Mouse (Mus musculus): ENCODE measurements at regions not wholly inside any gene's neighbourhood (a gene's known extent, or its start where the extent isn't known, plus 50 kb on each side); places are given as distances from the start of the nearest gene placed in this dataset.

DNA sequence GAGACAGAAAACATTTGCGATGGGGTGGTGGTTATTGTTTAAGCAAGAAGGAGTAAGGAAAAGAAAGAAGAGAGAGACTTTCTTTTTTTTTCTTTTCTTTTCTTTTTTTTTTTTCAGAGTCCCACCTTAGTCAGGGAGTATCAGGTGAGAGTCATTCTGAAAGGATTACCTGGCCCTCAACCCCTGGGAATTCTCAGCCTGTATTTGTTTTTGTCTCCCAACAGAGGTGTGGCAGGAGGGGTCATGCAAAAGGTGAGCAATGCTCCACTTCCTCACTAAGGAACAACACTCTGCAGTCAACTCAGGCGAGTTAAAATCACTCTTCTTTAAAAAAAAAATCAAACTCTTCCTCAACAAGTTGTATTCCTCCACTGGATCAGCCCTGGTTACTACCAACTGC is 236.6 kb downstream of the Ikzf2 start:
- ATAC-seq (ENCODE audit: low FRiP score, low TSS enrichment): no peak
- no peak overlapping the region for H3K27ac ChIP-seq (replicated peaks; ENCODE audit: low read depth, low read length)
- DNase-seq: no peak
- WGBS: 64% methylated on average over 2 of the region's 2 CpGs
- H3K9me3 ChIP-seq (ENCODE audit: control insufficient read depth, low read length): no peaks in the 10 kb centered on the region
- no peaks in the 10 kb centered on the region for H3K36me3 ChIP-seq (ENCODE audit: control insufficient read depth, insufficient read depth, low read length)
- H3K4me2 ChIP-seq (ENCODE audit: low read length): no peak overlapping the region
- H3K27me3 ChIP-seq (ENCODE audit: control insufficient read depth, insufficient read depth, low read length): no peaks in the 10 kb centered on the region
- H3K4me3 ChIP-seq (replicated peaks; ENCODE audit: low read depth, low read length): no peak overlapping the region
- H3K4me1 ChIP-seq (ENCODE audit: control insufficient read depth, insufficient read depth, low read length): no peaks in the 10 kb centered on the region
- no peak overlapping the region for H3K9ac ChIP-seq (replicated peaks; ENCODE audit: low read length)

DNA sequence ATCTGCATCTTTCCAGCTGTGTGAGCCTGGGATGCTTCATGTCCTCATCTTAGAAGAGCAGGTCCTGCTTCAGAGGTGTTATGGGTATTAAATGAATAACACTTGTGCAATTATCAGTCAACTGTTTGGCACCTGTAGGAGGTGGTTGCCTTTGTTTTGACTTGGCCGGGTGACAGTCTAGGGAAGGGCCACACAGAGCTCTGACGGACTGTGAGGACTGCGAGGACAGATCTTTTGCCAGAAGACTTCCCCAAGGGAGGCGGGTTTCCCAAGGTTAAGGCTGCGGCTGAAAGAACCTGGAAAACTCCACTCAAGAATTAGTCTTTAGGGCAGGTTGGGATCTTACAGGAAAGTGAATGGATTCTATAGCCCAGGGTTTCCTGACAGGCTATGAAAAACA is 239.8 kb downstream of the Ikzf2 start:
- no peak overlapping the region for H3K9ac ChIP-seq (replicated peaks; ENCODE audit: low read length)
- no peak overlapping the region for H3K27ac ChIP-seq (replicated peaks; ENCODE audit: low read depth, low read length)
- no peaks in the 10 kb centered on the region for H3K9me3 ChIP-seq (ENCODE audit: control insufficient read depth, low read length)
- H3K27me3 ChIP-seq (ENCODE audit: control insufficient read depth, insufficient read depth, low read length): no peaks in the 10 kb centered on the region
- WGBS: 87% methylated on average over 5 of the region's 5 CpGs
- no peak overlapping the region for H3K4me2 ChIP-seq (ENCODE audit: low read length)
- no peak overlapping the region for H3K4me3 ChIP-seq (replicated peaks; ENCODE audit: low read depth, low read length)
- DNase-seq (no peak), ATAC-seq (ENCODE audit: low FRiP score, low TSS enrichment) (no peak)
- no peaks in the 10 kb centered on the region for H3K4me1 ChIP-seq (ENCODE audit: control insufficient read depth, insufficient read depth, low read length)
- H3K36me3 ChIP-seq (ENCODE audit: control insufficient read depth, insufficient read depth, low read length): no peaks in the 10 kb centered on the region

GRCm38 (mm10) chr1:69444722-69445121 is 242.3 kb downstream of the Ikzf2 start:
- Histone ChIP-seq H3K27me3 (ENCODE audit: control insufficient read depth, insufficient read depth, low read length) (no peaks in the 10 kb centered on the region), H3K9ac (replicated peaks; ENCODE audit: low read length) (no peak overlapping the region), H3K36me3 (ENCODE audit: control insufficient read depth, insufficient read depth, low read length) (no peaks in the 10 kb centered on the region), H3K9me3 (ENCODE audit: control insufficient read depth, low read length) (no peaks in the 10 kb centered on the region), H3K4me2 (ENCODE audit: low read length) (no peak overlapping the region), H3K27ac (replicated peaks; ENCODE audit: low read depth, low read length) (no peak overlapping the region), H3K4me1 (ENCODE audit: control insufficient read depth, insufficient read depth, low read length) (no peaks in the 10 kb centered on the region), H3K4me3 (replicated peaks; ENCODE audit: low read depth, low read length) (no peak overlapping the region)
- no peak for ATAC-seq (ENCODE audit: low FRiP score, low TSS enrichment)
- no peak for DNase-seq
- 72% methylated on average over 4 of the region's 4 CpGs for WGBS

DNA sequence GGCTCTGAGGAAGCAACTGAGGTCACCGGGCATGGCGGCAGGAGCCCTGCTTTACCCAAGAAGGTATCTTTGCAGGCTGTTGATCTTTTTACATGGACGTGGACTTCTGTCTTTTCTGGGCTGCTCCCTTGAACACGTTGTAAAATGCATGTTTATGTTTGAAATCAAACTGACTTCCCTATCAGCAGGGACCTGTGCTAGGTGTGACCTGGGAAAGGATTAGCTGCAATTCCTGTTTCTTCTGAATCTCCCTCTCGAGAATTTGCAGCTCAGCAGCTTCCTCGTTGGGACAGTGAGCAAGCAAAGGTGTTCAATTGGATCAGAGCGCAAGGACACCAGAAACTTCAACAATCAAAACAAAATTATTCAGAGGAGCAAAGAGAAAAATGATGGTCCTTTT is 243.6 kb downstream of the Ikzf2 start:
- WGBS: 70% methylated on average over 7 of the region's 7 CpGs
- Histone ChIP-seq H3K4me1 (ENCODE audit: control insufficient read depth, insufficient read depth, low read length) (no peaks in the 10 kb centered on the region), H3K27ac (replicated peaks; ENCODE audit: low read depth, low read length) (no peak overlapping the region), H3K4me2 (ENCODE audit: low read length) (no peak overlapping the region), H3K9ac (replicated peaks; ENCODE audit: low read length) (no peak overlapping the region), H3K9me3 (ENCODE audit: control insufficient read depth, low read length) (no peaks in the 10 kb centered on the region), H3K27me3 (ENCODE audit: control insufficient read depth, insufficient read depth, low read length) (no peaks in the 10 kb centered on the region), H3K4me3 (replicated peaks; ENCODE audit: low read depth, low read length) (no peak overlapping the region), H3K36me3 (ENCODE audit: control insufficient read depth, insufficient read depth, low read length) (no peaks in the 10 kb centered on the region)
- ATAC-seq (ENCODE audit: low FRiP score, low TSS enrichment) (no peak), DNase-seq (no peak)

GRCm38 (mm10) chr1:69440564-69441334 is 246.3 kb downstream of the Ikzf2 start:
- no peaks in the 10 kb centered on the region for H3K9me3 ChIP-seq (ENCODE audit: control insufficient read depth, low read length)
- H3K27ac ChIP-seq (replicated peaks; ENCODE audit: low read depth, low read length): no peak overlapping the region
- no peaks in the 10 kb centered on the region for H3K4me1 ChIP-seq (ENCODE audit: control insufficient read depth, insufficient read depth, low read length)
- no peak overlapping the region for H3K9ac ChIP-seq (replicated peaks; ENCODE audit: low read length)
- no peak overlapping the region for H3K4me3 ChIP-seq (replicated peaks; ENCODE audit: low read depth, low read length)
- ATAC-seq (ENCODE audit: low FRiP score, low TSS enrichment): no peak
- WGBS: 94% methylated on average over 14 of the region's 14 CpGs
- H3K36me3 ChIP-seq (ENCODE audit: control insufficient read depth, insufficient read depth, low read length): no peaks in the 10 kb centered on the region
- no peaks in the 10 kb centered on the region for H3K27me3 ChIP-seq (ENCODE audit: control insufficient read depth, insufficient read depth, low read length)
- DNase-seq: no peak
- H3K4me2 ChIP-seq (ENCODE audit: low read length): no peak overlapping the region

GRCm38 (mm10) chr1:69437042-69437441 is 250.0 kb downstream of the Ikzf2 start:
- Histone ChIP-seq H3K27ac (replicated peaks; ENCODE audit: low read depth, low read length) (no peak overlapping the region), H3K4me2 (ENCODE audit: low read length) (no peak overlapping the region), H3K9ac (replicated peaks; ENCODE audit: low read length) (no peak overlapping the region), H3K27me3 (ENCODE audit: control insufficient read depth, insufficient read depth, low read length) (no peaks in the 10 kb centered on the region), H3K4me1 (ENCODE audit: control insufficient read depth, insufficient read depth, low read length) (no peaks in the 10 kb centered on the region), H3K9me3 (ENCODE audit: control insufficient read depth, low read length) (no peaks in the 10 kb centered on the region), H3K4me3 (replicated peaks; ENCODE audit: low read depth, low read length) (no peak overlapping the region), H3K36me3 (ENCODE audit: control insufficient read depth, insufficient read depth, low read length) (no peaks in the 10 kb centered on the region)
- ATAC-seq (ENCODE audit: low FRiP score, low TSS enrichment) (no peak), DNase-seq (no peak)
- 97% methylated on average over 8 of the region's 8 CpGs for WGBS

DNA sequence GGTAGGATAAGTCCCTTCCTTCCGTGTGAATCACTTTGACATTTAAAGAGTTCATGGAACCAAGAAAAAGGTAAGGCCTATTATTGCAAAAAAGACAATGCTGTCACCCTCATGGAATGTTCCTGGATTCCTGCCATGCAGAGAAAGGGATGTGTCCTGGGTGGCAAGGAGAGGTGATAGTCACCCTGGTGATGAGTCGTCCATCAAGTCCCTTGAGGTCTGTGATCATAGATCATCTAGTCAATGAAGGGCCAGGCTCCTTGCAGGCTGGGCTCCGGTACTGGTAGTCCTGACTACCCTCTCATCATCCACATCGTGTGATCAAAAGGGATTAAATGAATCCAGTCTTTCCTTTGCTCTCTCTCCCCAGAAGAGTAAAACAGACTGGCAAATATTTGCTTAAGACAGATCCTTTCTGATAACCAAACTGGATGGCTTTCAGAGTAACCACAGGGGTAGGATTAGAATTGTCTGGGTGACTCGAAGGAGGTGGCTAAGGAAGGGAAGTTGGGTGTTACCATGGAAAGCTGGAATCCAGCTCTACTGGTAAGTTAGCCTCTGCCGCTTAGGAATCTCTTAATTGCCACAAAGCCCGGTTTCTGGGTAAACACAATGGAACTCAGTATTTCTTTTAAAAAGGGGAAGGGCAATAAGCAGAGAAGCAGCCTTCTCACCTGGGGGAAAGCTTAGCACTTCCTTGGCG is 253.2 kb downstream of the Ikzf2 start:
- Histone ChIP-seq H3K9me3 (ENCODE audit: control insufficient read depth, low read length) (no peaks in the 10 kb centered on the region), H3K27me3 (ENCODE audit: control insufficient read depth, insufficient read depth, low read length) (no peaks in the 10 kb centered on the region), H3K9ac (replicated peaks; ENCODE audit: low read length) (no peak overlapping the region), H3K4me2 (ENCODE audit: low read length) (no peak overlapping the region), H3K27ac (replicated peaks; ENCODE audit: low read depth, low read length) (no peak overlapping the region), H3K4me3 (replicated peaks; ENCODE audit: low read depth, low read length) (no peak overlapping the region), H3K4me1 (ENCODE audit: control insufficient read depth, insufficient read depth, low read length) (no peaks in the 10 kb centered on the region), H3K36me3 (ENCODE audit: control insufficient read depth, insufficient read depth, low read length) (no peaks in the 10 kb centered on the region)
- ATAC-seq (ENCODE audit: low FRiP score, low TSS enrichment) (no peak), DNase-seq (no peak)
- 29% methylated on average over 8 of the region's 8 CpGs for WGBS

DNA sequence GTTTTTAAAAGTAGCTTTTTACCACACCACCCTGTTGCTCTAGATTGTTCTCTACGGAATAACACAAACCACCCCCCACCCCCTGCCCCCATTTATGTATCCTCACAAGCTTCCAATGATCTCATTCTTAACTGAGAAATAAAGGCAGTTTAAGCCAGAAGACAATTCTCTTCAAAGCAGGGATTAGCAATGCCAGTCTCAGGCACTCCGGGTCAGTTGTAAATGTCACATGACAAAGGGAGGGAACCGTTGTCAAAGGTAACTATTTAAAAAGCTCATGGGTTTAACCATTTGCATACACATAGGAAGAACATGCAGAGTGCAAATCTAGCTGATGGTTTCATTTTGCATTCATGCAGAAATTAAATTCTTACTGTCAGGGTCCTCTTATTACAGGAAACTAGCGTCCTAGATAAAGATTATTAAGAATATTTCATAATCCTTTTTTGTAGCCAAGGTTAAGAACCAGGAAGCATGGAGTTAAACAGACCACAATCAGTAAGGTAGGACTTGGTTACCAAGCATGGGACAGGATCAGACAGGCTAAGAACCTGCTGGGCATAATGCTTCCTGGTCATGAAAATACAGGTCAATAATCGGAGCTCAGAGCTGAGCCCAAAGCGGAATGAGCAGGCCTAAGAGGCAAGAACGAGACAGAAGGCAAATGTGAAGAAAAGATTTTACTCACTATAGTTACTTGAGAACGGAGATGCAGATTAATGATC is 256.2 kb downstream of the Ikzf2 start:
- no peak overlapping the region for H3K9ac ChIP-seq (replicated peaks; ENCODE audit: low read length)
- H3K4me1 ChIP-seq (ENCODE audit: control insufficient read depth, insufficient read depth, low read length): no peaks in the 10 kb centered on the region
- no peak overlapping the region for H3K4me2 ChIP-seq (ENCODE audit: low read length)
- WGBS: 35% methylated on average over 8 of the region's 8 CpGs
- H3K4me3 ChIP-seq (replicated peaks; ENCODE audit: low read depth, low read length): no peak overlapping the region
- no peak for DNase-seq
- no peaks in the 10 kb centered on the region for H3K27me3 ChIP-seq (ENCODE audit: control insufficient read depth, insufficient read depth, low read length)
- no peaks in the 10 kb centered on the region for H3K36me3 ChIP-seq (ENCODE audit: control insufficient read depth, insufficient read depth, low read length)
- no peak overlapping the region for H3K27ac ChIP-seq (replicated peaks; ENCODE audit: low read depth, low read length)
- no peak for ATAC-seq (ENCODE audit: low FRiP score, low TSS enrichment)
- no peaks in the 10 kb centered on the region for H3K9me3 ChIP-seq (ENCODE audit: control insufficient read depth, low read length)

All from midbrain, embryonic 14.5 days (tissue).